8 mouse cellular contexts compared by ENCODE assay signal in genomic region chr7:77131950-77132349, GRCm38 (mm10).
DNase-seq lines count a peak whose midpoint lies in the region; ATAC-seq and TF ChIP-seq lines count a peak whose summit lies in the region.

No protein-coding gene starts in this region.

- H3K27me3 ChIP-seq in hindbrain, embryonic 11.5 days (ENCODE audit: control insufficient read depth, insufficient read depth, low read length) = no peaks in the 10 kb centered on the region
- no peaks in the 10 kb centered on the region for H3K27me3 ChIP-seq in hindbrain, embryonic 10.5 days (ENCODE audit: insufficient read depth, poor library complexity, severe bottlenecking)
- no peaks in the 10 kb centered on the region for H3K27me3 ChIP-seq in CH12.LX (replicated peaks)

- no peak overlapping the region for H3K27ac ChIP-seq in hindbrain, embryonic 11.5 days (ENCODE audit: low read depth, low read length)
- H3K27ac ChIP-seq in hindbrain, embryonic 10.5 days = no peak overlapping the region
- H3K27ac ChIP-seq in CH12.LX (ENCODE audit: insufficient read depth, low read depth) = no peak overlapping the region

- peak; percentile 11 for TF ChIP-seq RAD21 in CH12.LX (IDR thresholded peaks at IDR 0.05; ENCODE audit: low read depth, low read length)

- H3K36me3 ChIP-seq in hindbrain, embryonic 11.5 days (ENCODE audit: control insufficient read depth, insufficient read depth, low read length) = no peaks in the 10 kb centered on the region
- H3K36me3 ChIP-seq in hindbrain, embryonic 10.5 days = no peaks in the 10 kb centered on the region
- no peaks in the 10 kb centered on the region for H3K36me3 ChIP-seq in CH12.LX (replicated peaks in 1 of 2; ENCODE audit: control insufficient read depth in 1 of 2, insufficient read depth in 1 of 2, low read length in 1 of 2)

- peak in 1 of 2 experiments; percentile 19; a peak in 1 of 4 replicates for TF ChIP-seq CTCF in CH12.LX (conservative IDR thresholded peaks at IDR 0.05 in 1 of 2, IDR thresholded peaks at IDR 0.05 in 1 of 2; ENCODE audit: low read depth in 2 of 2, low read length in 2 of 2)

- 33% methylated on average over 7 of the region's 7 CpGs for WGBS in hindbrain, embryonic 11.5 days
- 26% methylated on average over 7 of the region's 7 CpGs for WGBS in hindbrain, embryonic 10.5 days

- dilution Hi-C loops in CH12.LX (cut with MboI; ENCODE audit: extremely low pct_ligation_motif_present, extremely low pct_unique_long_range_greater_than_20kb, low sequenced_read_pairs) = no loop called here

- H3K79me2 ChIP-seq in CH12.LX (replicated peaks; ENCODE audit: control insufficient read depth, extremely low read depth, insufficient read depth, poor library complexity, severe bottlenecking) = no peaks in the 10 kb centered on the region

- H3K4me3 ChIP-seq in hindbrain, embryonic 11.5 days (ENCODE audit: low read depth, low read length) = no peak overlapping the region
- no peak overlapping the region for H3K4me3 ChIP-seq in hindbrain, embryonic 10.5 days
- H3K4me3 ChIP-seq in CH12.LX (replicated peaks in 1 of 3; ENCODE audit: low read depth in 2 of 3, low read length in 2 of 3, poor library complexity in 1 of 3) = no peak overlapping the region

- no peaks in the 10 kb centered on the region for H3K4me1 ChIP-seq in hindbrain, embryonic 11.5 days (replicated peaks; ENCODE audit: control insufficient read depth, insufficient read depth, low read length)
- peaks cover 10% of the 10 kb centered on the region for H3K4me1 ChIP-seq in hindbrain, embryonic 10.5 days (replicated peaks)
- H3K4me1 ChIP-seq in CH12.LX (ENCODE audit: control insufficient read depth in 1 of 2, insufficient read depth in 2 of 2) = no peaks in the 10 kb centered on the region

- no peak for TF ChIP-seq POLR2A in CH12.LX (IDR thresholded peaks at IDR 0.05; ENCODE audit: low read depth, low read length)

- DNase-seq in hindbrain, embryonic 11.5 days (ENCODE audit: low spot score) = peak; percentile 54
- DNase-seq in hindbrain, embryonic 10.5 days (ENCODE audit: low spot score) = no peak
- no peak for DNase-seq in CH12.LX (ENCODE audit: extremely low read depth)
- peak; percentile 59 for DNase-seq in embryo, embryonic 11 days
- DNase-seq in layer of hippocampus, adult 9-11 months = peak; percentile 15
- no peak for DNase-seq in thymus, postnatal 0 days (ENCODE audit: low spot score)
- no peak for DNase-seq in natural killer cell, adult 2 months (ENCODE audit: low spot score in 2 of 2)
- no peak for DNase-seq in adrenal gland, adult 8-10 months

- no peaks in the 10 kb centered on the region for H3K9me3 ChIP-seq in hindbrain, embryonic 11.5 days (ENCODE audit: control insufficient read depth, low read length)
- no peaks in the 10 kb centered on the region for H3K9me3 ChIP-seq in hindbrain, embryonic 10.5 days
- H3K9me3 ChIP-seq in CH12.LX (replicated peaks; ENCODE audit: low read length) = peaks cover 60% of the 10 kb centered on the region

- peak; percentile 63; the same call in 1 of the 2 replicates for ATAC-seq in hindbrain, embryonic 11.5 days (ENCODE audit: low FRiP score)

- H3K4me2 ChIP-seq in hindbrain, embryonic 11.5 days (replicated peaks; ENCODE audit: low read depth, low read length) = no peak overlapping the region
- no peak overlapping the region for H3K4me2 ChIP-seq in CH12.LX (ENCODE audit: insufficient read depth, low read depth, poor library complexity, severe bottlenecking)

- TF ChIP-seq EP300 in CH12.LX (IDR thresholded peaks at IDR 0.05; ENCODE audit: low read length) = no peak

- in situ Hi-C loops in CH12.LX (cut with MboI; ENCODE audit: low pct_ligation_motif_present, low pct_unique_long_range_greater_than_20kb, low sequenced_read_pairs) = no loop called here

- H3K9ac ChIP-seq in hindbrain, embryonic 11.5 days (ENCODE audit: low read depth, low read length) = no peak overlapping the region
- H3K9ac ChIP-seq in CH12.LX (ENCODE audit: insufficient read depth, low read depth) = no peak overlapping the region

TF ChIP-seq in CH12.LX, 34 proteins besides CTCF, POLR2A, EP300 and RAD21:
- TF ChIP-seq IRF4 (IDR thresholded peaks at IDR 0.05; ENCODE audit: low read depth, low read length) (no peak), KAT2A (IDR thresholded peaks at IDR 0.05; ENCODE audit: insufficient replicate concordance, low read length) (no peak), HCFC1 (IDR thresholded peaks at IDR 0.05; ENCODE audit: low read depth, low read length) (no peak), MEF2A (IDR thresholded peaks at IDR 0.05; ENCODE audit: borderline replicate concordance, low read depth, low read length) (no peak), CHD2 (IDR thresholded peaks at IDR 0.05; ENCODE audit: low read length) (no peak), MXI1 (IDR thresholded peaks at IDR 0.05; ENCODE audit: low read depth, low read length) (no peak), BHLHE40 (IDR thresholded peaks at IDR 0.05; ENCODE audit: low read depth, low read length) (no peak), SMC3 (IDR thresholded peaks at IDR 0.05; ENCODE audit: low read depth, low read length) (no peak), ZC3H11A (IDR thresholded peaks at IDR 0.05; ENCODE audit: low read depth, low read length) (no peak), MAFK (IDR thresholded peaks at IDR 0.05; ENCODE audit: insufficient replicate concordance, low read length) (no peak), TBP (conservative IDR thresholded peaks at IDR 0.05; ENCODE audit: low read depth, low read length) (no peak)

Comparison
In these comparisons a context has a peak if more than half of its experiments do, and no peak if none do; other contexts are left out.
1. DNase-seq: peak in hindbrain, embryonic 11.5 days (single experiment), embryo, embryonic 11 days (single experiment) and layer of hippocampus, adult 9-11 months (single experiment); none in hindbrain, embryonic 10.5 days (single experiment), CH12.LX (single experiment), thymus, postnatal 0 days (single experiment), natural killer cell, adult 2 months (0 of 2) and adrenal gland, adult 8-10 months (single experiment).